Mouse (Mus musculus): Measurements from ENCODE around the gene Lrp6. TPM values are rescaled to one million over a fixed set of nuclear protein-coding genes. Genes with fewer than 3 reads are reported as not detected.

Lrp6 gene
- total RNA-seq, 2 experiments from 2014 or later = 31.8 to 50.7 TPM

GRCm38 (mm10) chr6:134510280-134510679 lies 56.5 kb downstream of the Lrp6 start:
- ATAC-seq (replicated peaks; ENCODE audit: low FRiP score, low TSS enrichment, poor library complexity, severe bottlenecking) = no peak

DNA sequence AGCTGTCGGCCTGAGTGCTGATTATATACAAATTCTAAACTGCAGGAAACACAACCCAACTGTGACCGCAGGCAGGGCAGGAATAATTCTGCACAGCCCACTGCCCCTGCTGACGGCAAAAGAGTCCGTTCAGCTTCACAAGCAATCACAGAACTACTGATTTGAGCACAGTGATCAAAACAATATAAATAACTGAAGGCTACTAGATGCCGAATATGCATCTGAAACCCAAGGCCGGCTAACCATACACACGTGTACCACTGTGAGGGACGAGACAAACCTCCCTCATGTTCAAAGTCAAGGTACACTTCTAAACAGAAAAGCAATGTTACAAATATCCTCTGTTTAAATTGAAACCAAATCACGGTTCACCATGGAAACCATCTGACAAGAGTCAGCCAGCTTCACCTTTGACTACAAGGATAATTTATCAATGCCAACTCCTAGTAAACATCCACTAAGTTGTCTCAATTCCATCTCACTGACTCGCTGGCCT lies 57.0 kb downstream of the Lrp6 start:
- no peak for ATAC-seq (replicated peaks; ENCODE audit: low FRiP score, low TSS enrichment, poor library complexity, severe bottlenecking)

DNA sequence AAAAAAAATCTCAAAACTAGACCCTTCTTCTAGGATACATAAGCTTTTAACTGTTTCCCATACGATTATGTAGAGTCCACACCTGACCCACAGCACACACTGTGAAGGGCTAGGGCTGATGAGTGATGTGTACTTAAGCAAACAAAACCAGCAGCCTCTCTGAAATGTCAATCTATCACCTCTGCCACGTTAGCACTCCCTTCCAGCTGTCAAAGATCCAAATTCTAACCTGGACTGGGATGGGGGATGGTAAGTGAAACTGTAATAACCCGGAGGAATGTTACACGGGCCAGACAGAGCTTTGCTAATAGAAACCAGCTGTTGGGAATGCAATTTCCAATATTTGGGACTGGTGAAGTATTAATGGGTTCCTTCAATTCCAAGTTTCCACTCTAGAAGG lies 61.9 kb downstream of the Lrp6 start:
- ATAC-seq (replicated peaks; ENCODE audit: low FRiP score, low TSS enrichment, poor library complexity, severe bottlenecking) = no peak

DNA sequence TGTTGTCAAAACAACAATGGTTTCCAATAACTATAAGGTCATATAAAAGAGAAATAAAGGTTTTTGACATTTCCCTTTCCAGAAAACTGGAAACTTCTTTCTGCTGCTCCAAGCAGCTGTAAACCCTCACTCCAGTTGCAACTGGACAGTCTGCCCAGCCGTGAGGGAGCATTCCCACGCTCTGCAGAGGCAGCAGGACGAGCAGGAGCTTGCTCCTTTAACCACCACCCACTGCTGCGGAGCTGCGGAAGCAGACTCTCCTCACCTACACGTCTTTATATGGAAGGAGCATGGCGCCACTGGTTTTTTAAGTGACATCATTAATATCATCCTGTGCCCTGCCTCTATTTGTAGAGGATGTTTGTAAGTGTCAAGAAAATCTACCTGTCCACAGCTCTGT lies 64.4 kb downstream of the Lrp6 start:
- no peak for ATAC-seq (replicated peaks; ENCODE audit: low FRiP score, low TSS enrichment, poor library complexity, severe bottlenecking)

DNA sequence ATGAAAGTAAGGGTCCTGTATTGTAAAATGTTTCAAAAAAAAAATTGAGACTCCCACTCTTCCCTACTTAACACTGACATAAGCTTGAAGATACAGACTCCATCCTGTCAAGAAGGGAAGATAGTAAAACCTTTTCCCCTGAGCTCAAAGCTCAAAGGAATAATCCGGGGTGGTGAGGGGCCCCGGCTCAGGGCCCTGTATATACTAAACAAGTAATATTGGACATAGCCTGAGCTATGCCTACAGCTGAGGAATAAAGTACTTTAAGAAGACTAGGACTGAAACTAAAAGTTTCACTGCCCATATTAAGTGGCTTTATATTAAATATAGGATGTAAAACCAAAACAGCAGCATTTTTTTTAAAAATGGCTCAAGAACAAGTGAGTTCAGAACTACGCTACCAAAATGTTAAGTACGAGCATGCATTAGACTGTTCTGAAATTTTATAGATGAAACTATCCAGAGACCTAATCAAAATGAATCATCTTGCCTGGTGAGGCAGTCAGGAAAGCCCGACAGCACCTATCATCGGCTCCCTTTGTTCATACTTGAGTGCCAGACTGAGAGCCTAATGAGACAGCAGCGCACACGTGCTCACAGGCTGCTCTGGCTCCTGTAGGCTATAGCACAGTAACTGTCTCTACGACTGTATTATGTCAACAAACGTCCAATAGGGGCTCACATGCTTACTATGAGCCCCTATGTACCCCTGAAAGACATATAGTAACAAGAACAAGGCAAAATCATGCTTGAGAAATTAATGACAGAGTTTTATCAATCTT lies 66.2 kb downstream of the Lrp6 start:
- ATAC-seq (replicated peaks; ENCODE audit: low FRiP score, low TSS enrichment, poor library complexity, severe bottlenecking) = no peak

GRCm38 (mm10) chr6:134499089-134499488 lies 67.7 kb downstream of the Lrp6 start:
- no peak for ATAC-seq (replicated peaks; ENCODE audit: low FRiP score, low TSS enrichment, poor library complexity, severe bottlenecking)

DNA sequence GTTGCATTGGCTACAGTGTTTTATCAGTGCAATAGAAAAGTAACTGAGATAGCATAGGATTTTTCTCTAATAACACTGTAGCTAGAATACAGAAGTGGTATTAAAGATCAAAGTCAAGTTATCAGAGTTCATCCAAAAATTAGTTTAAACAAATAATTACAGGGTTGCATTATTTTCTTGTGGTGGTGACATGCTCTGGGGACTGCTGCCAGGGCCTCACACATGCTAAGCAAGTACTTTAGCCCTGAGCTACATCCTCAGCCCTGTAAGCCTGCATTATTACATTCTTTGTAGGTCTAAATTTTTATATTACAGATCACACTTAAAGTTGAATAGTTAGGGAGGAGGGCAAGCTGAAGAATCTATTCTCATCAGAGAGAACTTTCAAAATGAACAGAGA lies 68.2 kb downstream of the Lrp6 start:
- no peak for ATAC-seq (replicated peaks; ENCODE audit: low FRiP score, low TSS enrichment, poor library complexity, severe bottlenecking)

- no peak for ATAC-seq (replicated peaks; ENCODE audit: low FRiP score, low TSS enrichment, poor library complexity, severe bottlenecking)
These were observed 71.7 kb downstream of the Lrp6 start for GRCm38 (mm10) chr6:134494828-134495698.

DNA sequence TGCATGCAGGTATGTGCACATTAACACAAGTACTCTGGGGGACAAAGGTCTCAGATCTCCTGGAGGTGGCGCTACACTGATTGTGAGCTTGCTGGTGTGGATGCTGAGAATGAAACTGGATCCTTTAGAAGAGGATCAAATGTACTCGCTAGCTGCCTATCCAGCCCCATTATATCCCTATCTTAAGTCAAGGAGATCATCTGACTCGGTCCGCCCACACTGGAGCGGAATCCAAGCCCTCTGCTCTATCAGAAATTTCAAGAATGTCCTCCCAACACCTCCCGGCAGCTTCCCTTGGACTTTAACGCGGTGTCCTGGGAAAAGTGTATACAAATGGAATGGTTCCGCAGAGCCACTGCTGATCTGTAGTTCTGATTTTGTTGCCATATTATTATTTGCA lies 77.1 kb downstream of the Lrp6 start:
- ATAC-seq (replicated peaks; ENCODE audit: low FRiP score, low TSS enrichment, poor library complexity, severe bottlenecking) = no peak

- 0 out of 2 replicates have a peak, but pooled peaks have one; percentile 34 for ATAC-seq (replicated peaks; ENCODE audit: low FRiP score, low TSS enrichment, poor library complexity, severe bottlenecking)
These were observed 77.6 kb downstream of the Lrp6 start for GRCm38 (mm10) chr6:134489130-134489529.

DNA sequence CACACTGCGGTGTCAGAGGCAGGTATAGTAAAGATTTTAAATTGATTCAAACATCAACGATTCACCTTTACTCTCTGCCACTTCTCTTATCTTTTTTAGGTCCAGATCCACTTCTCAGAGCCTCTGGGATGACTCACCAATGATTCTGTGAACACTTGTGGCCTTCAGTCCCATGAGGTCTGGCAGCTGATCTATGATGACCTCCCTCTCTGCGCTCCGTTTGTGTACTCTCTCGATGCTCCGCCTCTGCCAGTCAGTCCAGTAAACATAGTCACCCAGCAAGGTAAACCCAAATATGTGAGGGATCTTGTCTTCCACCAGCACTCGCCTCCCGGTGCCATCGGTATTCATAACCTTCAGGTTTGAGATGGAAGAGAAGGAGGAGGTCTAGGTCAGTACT lies 80.4 kb downstream of the Lrp6 start:
- ATAC-seq (replicated peaks; ENCODE audit: low FRiP score, low TSS enrichment, poor library complexity, severe bottlenecking) = 0 out of 2 replicates have a peak, but pooled peaks have one; percentile 44

DNA sequence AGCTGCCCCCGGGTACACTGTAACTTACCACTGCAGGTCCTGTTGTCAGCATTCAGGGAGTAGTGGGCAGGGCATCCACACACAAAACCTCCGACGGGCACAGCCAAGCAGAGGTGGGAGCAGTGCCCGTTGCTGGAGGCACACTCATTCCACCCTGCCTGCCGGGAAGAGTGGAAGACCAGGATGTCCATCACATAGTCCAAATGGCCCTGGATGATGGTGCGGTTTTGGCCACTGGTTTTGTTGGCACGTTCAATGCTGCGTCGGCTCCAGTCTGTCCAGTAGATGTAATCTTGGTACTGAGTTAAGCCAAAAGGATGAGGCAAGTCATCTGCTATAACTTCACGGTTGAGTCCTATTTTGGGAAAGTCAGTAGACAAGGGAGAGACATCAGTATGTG lies 87.3 kb downstream of the Lrp6 start:
- no peak for ATAC-seq (replicated peaks; ENCODE audit: low FRiP score, low TSS enrichment, poor library complexity, severe bottlenecking)

DNA sequence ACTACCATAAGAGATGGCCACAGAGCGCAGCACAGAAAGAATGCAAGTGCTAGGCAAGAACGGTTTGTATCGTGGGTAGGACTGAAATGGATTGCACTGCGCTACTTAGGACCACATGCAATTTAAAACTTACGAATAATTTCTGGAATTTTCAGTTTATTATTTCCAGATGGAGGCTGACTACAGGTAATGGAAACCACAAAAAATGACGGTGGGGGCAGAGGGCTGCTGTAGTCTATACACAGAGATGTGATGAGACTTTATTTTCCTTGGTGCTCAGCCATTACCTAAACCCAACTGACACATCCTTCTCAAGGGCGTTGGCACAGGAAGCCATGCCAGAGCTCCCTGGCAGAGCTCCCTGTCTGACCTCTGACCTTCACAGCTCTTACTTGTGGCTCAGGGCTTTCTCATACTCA lies 93.6 kb downstream of the Lrp6 start:
- peak; percentile 31; the same call in 1 of the 2 replicates for ATAC-seq (replicated peaks; ENCODE audit: low FRiP score, low TSS enrichment, poor library complexity, severe bottlenecking)

DNA sequence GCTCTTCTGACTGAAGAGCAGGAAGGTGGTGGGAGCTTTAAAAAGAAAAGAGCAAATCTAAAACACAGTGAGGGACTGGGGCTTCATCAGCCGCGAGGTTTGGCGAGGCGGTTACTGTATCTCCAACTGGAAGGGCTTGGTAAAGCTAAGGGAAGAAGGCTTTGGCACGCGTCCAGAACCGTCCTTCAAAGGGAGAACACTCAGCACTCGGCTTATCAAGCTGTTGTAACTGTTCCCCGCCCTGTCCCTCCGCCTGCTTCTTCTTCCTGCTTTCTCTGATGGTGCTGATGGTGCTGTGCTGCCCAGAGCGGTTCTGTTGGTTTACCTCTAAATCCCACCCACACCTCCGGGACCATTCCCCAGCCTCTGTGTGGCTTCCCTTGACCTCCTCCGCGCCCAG lies 95.9 kb downstream of the Lrp6 start:
- ATAC-seq (replicated peaks; ENCODE audit: low FRiP score, low TSS enrichment, poor library complexity, severe bottlenecking) = peak; percentile 94

DNA sequence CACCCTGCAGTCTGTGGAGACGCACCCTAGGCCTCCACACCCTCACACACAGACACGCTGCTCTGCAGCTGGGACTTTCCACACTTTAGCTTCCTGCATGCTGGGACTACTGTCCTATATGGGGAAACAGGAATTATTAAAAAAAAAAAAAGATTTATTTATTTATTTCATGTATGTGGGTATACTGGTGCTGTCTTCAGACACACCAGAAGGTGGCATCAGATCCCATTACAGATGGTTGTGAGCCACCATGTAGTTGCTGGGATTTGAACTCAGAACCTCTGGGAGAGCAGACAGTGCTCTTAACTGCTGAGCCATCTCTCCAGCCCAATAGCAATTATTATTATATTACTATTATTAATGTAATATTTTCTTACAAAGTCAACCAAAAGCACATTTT lies 97.5 kb downstream of the Lrp6 start:
- ATAC-seq (replicated peaks; ENCODE audit: low FRiP score, low TSS enrichment, poor library complexity, severe bottlenecking) = no peak

DNA sequence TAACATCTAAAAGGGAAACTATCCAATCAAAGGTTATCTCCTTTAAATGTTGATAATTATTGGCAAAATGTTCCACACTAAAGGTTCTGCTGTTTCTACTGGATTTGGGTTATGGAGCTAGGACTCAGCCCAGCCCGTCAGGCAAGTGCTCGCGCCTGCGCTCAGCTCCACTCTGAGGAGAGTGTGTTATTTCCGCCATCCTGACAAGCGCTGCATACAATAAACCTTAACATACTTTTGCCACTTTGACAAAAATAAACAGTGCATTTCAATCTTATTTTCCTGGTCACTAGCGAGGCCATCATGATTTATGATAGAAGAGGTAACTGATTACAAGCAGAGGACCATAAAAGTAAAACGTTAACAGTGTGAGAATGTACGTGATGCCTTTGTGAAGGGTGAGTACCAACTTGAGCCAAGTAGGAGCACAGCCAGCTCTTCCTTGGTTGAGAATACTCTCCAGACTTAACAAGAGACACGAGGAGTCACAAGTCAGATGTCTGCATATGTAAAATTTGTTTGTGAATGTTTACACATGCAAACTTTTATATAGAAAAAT lies 100.0 kb downstream of the Lrp6 start:
- ATAC-seq (replicated peaks; ENCODE audit: low FRiP score, low TSS enrichment, poor library complexity, severe bottlenecking) = no peak

DNA sequence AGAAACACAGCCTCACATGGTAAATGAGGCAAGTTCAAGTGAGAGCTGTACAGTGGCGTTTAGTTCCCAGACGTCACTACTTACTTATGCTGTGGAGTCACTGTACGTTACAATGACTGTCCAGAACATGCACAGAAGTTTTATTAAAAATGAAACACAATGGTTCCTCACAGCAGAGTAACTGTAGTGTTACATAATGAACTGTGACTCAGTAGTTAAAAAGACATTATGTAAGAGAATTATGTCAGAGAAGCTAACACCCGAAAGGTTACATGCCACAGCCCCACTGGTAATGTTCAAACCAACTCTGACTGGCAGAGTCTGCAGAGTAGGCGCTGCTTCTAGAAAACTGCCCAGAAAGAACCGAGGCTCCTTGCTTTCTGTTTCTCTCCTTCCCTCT lies 105.6 kb downstream of the Lrp6 start:
- ATAC-seq (replicated peaks; ENCODE audit: low FRiP score, low TSS enrichment, poor library complexity, severe bottlenecking) = no peak

DNA sequence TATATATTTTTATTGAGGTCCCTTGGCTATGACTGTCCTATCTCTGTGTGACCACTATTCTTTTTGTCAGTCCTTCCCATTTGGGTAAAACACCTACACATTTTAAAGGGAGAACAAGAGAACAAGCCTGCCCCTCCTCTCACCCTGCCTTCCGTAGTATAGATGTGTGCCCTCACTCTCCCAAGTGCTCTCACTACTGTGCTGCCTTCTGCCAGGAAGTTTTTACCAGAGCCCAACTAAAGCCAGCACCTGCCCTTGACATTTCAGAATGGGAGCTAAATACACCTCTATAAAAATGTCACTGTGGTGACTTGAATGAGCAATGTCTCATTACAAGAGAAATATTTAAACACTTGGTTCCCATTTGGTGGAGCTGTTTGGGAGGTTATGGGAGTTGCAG lies 108.4 kb downstream of the Lrp6 start:
- ATAC-seq (replicated peaks; ENCODE audit: low FRiP score, low TSS enrichment, poor library complexity, severe bottlenecking) = no peak

- ATAC-seq (replicated peaks; ENCODE audit: low FRiP score, low TSS enrichment, poor library complexity, severe bottlenecking) = peak; percentile 92
These were observed 112.7 kb downstream of the Lrp6 start for GRCm38 (mm10) chr6:134454093-134454492.

GRCm38 (mm10) chr6:134450661-134451119 lies 116.1 kb downstream of the Lrp6 start:
- no peak for ATAC-seq (replicated peaks; ENCODE audit: low FRiP score, low TSS enrichment, poor library complexity, severe bottlenecking)
